Mouse (Mus musculus) right cerebral cortex, postnatal 4 days (tissue): ENCODE measurements around the gene Spata33.
"Not testable (repeated sequence)": the region's sequence is repeated elsewhere in the genome, so short reads cannot be mapped to it uniquely, and the experiment has no call there.

Experiments used
- DNase-seq: peaks from one replicate; pipeline ENCODE4 v3.0.0-alpha.2; 2022

Gene Spata33

DNA sequence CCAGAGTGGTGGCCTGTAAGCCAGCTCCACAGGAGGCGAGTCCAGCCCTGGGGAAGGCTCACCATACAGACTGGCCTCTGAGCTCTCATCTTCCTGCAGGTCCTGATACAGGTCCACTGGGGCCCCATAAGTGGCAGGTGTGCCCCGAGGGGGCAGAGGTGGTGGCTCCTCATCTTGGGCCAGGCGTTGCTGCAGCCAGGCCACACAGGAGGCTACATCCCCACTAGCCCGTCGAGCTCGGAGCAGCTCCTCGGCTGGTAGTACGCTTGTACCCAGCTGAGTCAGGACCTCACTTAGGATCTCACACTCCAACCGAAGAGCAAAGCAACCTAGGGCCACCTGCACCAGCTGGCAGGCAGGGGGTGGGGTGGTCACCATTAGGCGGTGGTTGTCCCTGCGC is 21.1 kb downstream of the Spata33 start:
- DNase-seq: no peak

- DNase-seq: peak; percentile 42
Observed at GRCm38 (mm10) chr8:123234918-123235519, 22.4 kb downstream of the Spata33 start.

GRCm38 (mm10) chr8:123235520-123236497 is 23.2 kb downstream of the Spata33 start, which contains the start of gene Spata2l:
Gene Spata2l, minus strand, starts transcription at chr8:123236233.
- DNase-seq: peak; percentile 68

GRCm38 (mm10) chr8:123239398-123239797 is 26.8 kb downstream of the Spata33 start:
- DNase-seq: no peak

DNA sequence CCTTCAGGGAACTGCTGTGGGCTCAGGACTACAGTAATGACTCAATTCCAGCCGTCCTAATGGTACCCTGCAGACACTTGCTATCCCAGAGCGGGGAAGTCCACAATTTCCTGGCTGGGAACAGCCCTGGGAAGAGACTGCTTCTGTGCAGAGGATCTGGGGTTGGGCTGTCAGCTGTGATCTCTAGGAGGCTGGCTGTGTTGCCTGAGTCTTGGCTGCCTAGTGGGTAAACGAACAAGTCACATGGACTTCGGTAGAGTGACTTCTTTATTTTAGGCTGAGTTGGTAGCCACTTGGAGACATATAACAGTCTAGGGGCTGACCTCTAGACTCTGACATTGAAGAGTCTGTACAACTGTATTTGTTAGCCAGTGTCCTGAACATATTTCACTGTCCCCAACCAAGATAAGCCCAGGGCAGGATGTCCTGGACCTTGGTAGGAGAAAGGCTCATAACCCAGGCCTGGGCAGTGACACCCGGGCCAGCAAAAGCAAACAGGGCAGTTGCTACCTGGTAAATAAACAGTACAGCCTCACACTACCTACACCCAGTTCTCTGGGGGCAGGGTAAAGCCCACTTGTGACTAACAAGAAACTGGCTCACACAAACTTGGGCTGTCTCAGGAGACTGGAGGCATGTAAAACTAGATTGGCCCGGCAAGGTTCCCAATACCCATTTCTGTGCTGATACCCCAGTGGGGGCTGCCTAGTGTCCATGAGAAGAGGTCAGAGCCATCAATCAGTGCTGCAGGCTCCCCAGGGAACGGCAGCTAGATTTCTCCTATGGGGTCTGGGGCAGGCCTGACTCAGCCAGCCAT is 29.7 kb downstream of the Spata33 start:
- no peak for DNase-seq

DNA sequence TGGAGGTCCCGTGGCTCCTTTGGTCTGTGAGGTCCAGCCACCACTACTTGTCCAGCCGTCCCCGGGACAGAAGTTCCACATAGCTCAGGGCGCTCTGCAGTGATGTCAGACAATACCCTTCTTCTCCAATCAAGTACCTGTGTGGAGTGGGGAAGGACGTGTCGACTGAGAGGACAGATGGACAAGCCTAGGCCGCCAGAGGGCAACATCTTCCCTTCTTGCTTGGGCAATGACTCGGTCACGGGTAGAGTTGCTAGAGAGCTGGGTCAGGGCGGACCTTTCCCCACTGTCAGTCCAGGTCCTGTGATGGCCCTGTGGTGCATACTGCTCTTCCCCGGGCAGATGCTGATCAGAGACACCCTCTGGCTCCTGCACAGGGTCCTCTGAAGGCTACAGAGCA is 30.4 kb downstream of the Spata33 start:
- no peak for DNase-seq

- no peak for DNase-seq
Observed at GRCm38 (mm10) chr8:123244382-123244781, 31.8 kb downstream of the Spata33 start.

DNA sequence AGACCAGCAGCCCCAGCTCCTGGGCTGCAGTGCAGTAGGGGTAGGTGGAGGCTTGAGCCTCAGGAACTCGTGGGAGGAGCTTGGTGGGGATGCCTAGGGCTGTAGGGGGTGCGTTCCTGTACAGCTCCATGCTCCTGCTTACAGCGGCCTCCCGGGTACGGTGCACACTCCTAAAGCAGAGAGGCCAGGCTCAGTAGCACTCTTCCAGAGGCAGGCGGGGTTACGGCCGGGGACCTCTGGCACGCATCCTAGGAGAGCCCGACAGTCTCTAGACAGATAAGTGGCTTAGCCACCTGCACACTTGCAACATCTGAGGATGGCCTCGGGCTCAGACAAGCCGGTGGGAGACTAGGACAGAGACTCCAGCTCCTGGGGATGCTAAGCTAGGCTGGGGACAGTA is 32.9 kb downstream of the Spata33 start:
- DNase-seq: no peak

GRCm38 (mm10) chr8:123247748-123248147 is 35.1 kb downstream of the Spata33 start:
- DNase-seq: no peak

GRCm38 (mm10) chr8:123248596-123248995 is 36.0 kb downstream of the Spata33 start:
- DNase-seq: no peak

- no peak for DNase-seq
Observed at GRCm38 (mm10) chr8:123250940-123251339, 38.3 kb downstream of the Spata33 start.

DNA sequence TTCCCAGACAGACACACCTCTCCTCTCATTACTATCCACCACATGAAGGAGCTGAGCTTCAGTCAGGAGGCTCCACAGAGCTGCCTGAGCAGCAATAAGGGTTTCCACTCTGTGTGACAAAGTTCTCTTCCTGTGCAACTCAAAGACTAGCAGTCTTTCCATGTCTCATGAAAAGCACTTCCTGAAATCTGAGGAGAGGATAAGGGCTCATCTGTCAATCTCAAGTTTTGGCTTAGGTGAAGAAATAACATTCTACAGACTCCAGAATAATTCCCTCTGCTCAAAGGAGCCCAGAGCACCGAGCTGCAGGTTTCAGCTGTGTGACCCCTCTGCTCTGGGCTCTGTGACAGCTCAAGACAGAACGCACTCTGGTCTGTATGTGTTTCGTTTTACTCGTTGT is 40.3 kb downstream of the Spata33 start:
- no peak for DNase-seq

DNA sequence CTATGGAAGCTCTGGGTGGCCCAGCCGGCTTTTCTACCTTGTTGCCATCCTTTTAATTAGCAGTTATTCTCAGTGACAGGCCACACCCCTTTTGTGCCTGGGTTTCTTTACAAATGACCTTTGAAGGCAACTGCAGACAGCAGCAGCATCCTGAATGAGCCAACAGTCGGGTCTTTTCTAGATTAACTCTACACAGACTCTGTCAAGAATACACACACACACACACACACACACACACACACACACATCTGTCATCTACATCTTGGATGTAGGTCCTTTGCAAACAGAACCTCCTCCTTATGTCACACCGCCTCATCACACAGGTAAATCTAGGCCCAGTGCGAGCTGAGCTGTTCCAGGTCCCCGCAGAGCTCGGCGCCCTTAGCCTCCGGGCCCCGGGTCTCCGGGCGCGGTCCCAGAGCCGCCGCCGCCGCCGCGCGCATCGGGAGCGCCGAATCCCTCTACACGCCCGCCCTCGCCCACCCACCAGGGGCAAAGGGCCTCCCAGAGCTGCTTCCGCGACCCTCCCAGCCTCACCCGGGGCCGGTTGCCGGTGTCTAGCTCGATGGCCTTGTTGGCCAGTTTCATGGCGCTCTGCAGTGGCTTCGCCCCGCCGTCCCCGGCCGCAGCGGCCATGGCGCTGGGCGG is 40.9 kb downstream of the Spata33 start:
- no peak for DNase-seq

DNA sequence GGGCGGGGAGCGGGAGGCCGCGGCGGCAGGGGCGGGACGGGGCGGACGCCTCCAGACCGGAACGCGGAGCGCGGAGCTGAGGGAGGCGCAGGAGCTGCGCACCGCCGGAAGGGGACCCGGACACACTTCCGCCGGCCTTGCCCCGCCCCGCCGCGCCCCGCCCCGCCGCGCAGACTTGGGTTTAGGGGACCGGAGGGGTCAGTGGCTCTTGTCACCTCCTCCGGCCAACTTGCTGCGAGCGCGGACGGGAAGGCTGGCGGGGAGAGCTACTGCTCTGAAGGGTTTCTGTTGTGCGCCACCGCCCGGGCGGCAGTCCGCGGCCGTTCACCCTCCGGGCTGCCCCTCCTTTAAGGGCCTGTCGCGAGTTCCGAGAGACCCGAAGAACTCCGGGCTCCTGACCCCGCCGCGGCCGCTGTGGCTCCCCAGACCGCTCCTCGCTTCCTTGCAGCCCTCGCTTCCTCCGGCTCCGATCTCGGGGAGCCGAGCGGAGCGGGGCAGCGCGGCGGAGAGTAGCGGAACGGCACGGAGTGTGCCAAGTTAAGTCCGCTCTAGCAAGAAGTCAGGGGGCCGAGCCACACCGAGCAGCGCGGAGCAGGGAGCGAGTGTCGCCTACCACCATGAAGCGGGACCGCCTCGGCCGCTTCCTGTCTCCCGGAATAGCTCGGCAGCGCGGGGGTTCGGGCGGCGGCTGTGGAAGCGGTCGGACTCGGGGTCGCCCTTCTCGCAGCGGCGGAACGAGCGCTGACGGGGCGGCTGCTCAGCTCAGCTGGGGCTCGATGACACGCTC is 41.7 kb downstream of the Spata33 start, which contains the start of the genes Zfp276 and Vps9d1:
Gene Zfp276 (plus strand): TSS at position 97 of the 787 bp plus-strand sequence.
Gene Vps9d1 (minus strand): TSS at position 250 of the 787 bp plus-strand sequence.
- peak; percentile 85 for DNase-seq

DNA sequence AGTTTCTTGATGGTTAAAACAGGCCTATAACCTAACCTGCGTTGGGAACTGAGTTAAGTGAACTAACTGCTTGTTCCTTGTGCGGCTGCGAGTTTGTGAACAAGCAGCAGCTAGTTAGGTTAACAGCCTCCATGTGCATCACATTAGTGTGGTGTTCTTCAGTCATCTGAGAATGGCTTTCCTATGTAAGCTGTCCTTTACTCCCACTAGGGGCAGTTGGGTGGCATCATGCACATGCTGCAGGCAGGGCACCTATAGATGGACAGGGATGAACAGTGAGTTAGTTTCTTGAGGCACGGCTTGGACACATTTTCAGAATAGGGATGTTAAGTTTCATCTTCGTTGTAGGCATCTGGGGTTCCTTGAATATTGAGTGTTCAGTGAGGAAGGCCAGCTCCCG is 42.5 kb downstream of the Spata33 start:
- no peak for DNase-seq

- DNase-seq: no peak
Observed at GRCm38 (mm10) chr8:123257114-123257513, 44.5 kb downstream of the Spata33 start.

GRCm38 (mm10) chr8:123257593-123257992 is 45.0 kb downstream of the Spata33 start:
- DNase-seq: not testable (repeated sequence)

DNA sequence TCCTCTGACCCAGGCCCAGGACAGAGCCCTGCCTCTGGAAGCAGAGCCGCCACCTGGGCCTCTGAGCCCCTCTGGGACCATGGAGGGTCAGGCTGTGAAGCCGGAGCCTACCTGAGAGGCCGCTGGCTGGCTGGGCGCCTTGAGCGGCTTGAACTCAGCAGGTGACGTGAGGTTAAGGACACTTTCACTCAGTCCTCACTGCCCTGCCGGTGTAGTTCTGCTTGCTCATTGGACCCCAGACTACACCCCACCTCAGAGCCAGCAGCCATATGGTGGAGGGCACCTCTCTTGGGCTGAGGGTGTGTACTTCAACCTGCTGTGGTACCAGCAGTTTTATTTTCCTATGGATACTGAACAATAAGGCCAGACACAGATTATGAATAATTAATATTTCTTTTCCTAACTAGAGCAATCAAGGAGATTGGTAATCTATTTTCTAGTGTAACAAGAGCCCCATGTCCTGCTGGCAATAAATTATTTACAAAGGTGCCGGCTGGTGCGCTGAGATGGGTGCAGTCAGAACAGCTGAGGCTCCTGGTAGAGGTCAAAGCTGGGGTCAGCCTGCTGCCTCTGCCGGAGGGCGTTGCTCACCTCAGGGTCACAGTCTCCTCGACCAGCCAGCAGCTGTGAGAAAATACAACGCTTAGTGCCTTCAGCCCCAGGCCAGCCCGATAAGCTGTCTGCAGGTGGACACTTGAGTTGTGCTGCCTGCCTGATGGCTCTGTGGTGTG is 55.5 kb downstream of the Spata33 start:
- DNase-seq: no peak

DNA sequence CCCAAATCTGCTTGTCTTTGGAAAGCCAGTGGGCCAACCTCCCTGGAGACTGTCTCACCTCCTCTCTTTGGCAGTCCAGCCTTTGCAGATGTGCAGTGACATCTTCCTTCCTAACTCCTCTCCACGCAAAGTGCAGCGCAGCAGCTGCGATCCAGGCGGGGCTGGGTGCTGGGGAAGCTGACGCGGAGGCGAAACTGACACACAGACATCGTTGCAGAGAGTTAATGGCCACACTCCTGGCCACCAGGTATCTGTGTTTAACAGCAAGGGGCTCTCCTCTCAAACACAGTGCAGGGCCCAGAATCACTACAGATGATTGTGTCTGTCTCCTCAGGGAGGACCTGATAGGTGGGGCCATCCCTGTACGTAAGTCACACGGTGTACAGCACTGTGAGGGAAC is 58.5 kb downstream of the Spata33 start:
- no peak for DNase-seq
